Mouse (Mus musculus) left cerebral cortex, postnatal 4 days (tissue): ENCODE data around the gene Sobp. TPM values are rescaled to one million over a fixed set of nuclear protein-coding genes. Genes with fewer than 3 reads are reported as not detected.

ENCODE experiments used
- DNase-seq: peaks from one replicate; pipeline ENCODE4 v3.0.0-alpha.2; 2022
- intact Hi-C: fragments of 180-260 bp; cut with DNase I; formaldehyde crosslinking; loops from one replicate; pipeline ENCODE4 v1.15.1; 2025
- total RNA-seq, 2 experiments: library from RNA; stranded (reverse); gene quantifications; 2 replicates each; pipeline ENCODE4 v1.2.3; 2021

Gene Sobp
- total RNA-seq, 2 experiments from 2014 or later = 130 to 133 TPM

- no peak for DNase-seq
- intact Hi-C loops = no loop called here
These were observed 79.8 kb downstream of the Sobp start for GRCm38 (mm10) chr10:43094537-43094936.

- intact Hi-C loops = no loop called here
- DNase-seq = no peak
These were observed 80.9 kb downstream of the Sobp start for GRCm38 (mm10) chr10:43093440-43093839.

GRCm38 (mm10) chr10:43090040-43090439, 84.3 kb downstream of the Sobp start:
- DNase-seq = peak; percentile 25
- intact Hi-C loops = no loop called here

GRCm38 (mm10) chr10:43087421-43087820, 86.9 kb downstream of the Sobp start:
- intact Hi-C loops = no loop called here

GRCm38 (mm10) chr10:43086888-43087287, 87.4 kb downstream of the Sobp start:
- DNase-seq = no peak
- intact Hi-C loops = no loop called here

More at GRCm38 (mm10) chr10:43087421-43087820, 86.9 kb downstream of the Sobp start:
- DNase-seq = no peak

- DNase-seq = no peak
- intact Hi-C loops = no loop called here
These were observed 90.3 kb downstream of the Sobp start for GRCm38 (mm10) chr10:43084087-43084366.

- DNase-seq = no peak
- intact Hi-C loops = no loop called here
These were observed 90.8 kb downstream of the Sobp start for GRCm38 (mm10) chr10:43083288-43084086.

GRCm38 (mm10) chr10:43081316-43081715, 93.0 kb downstream of the Sobp start:
- intact Hi-C loops = no loop called here
- DNase-seq = no peak

- intact Hi-C loops = no loop called here
- DNase-seq = peak; percentile 57
These were observed 98.7 kb downstream of the Sobp start for GRCm38 (mm10) chr10:43075535-43076152.

- intact Hi-C loops = no loop called here
- DNase-seq = no peak
These were observed 101.0 kb downstream of the Sobp start for GRCm38 (mm10) chr10:43073281-43073680.

- no peak for DNase-seq
- intact Hi-C loops = no loop called here
These were observed 103.4 kb downstream of the Sobp start for GRCm38 (mm10) chr10:43070893-43071292.

- intact Hi-C loops = no loop called here
- no peak for DNase-seq
These were observed 109.0 kb downstream of the Sobp start for GRCm38 (mm10) chr10:43065331-43065730.

GRCm38 (mm10) chr10:43061519-43062105, 112.7 kb downstream of the Sobp start:
- intact Hi-C loops = no loop called here

GRCm38 (mm10) chr10:43055405-43055804, 118.9 kb downstream of the Sobp start:
- intact Hi-C loops = no loop called here
- DNase-seq = no peak

More at GRCm38 (mm10) chr10:43061519-43062105, 112.7 kb downstream of the Sobp start:
- no peak for DNase-seq

GRCm38 (mm10) chr10:43054776-43055175, 119.6 kb downstream of the Sobp start:
- intact Hi-C loops = no loop called here
- no peak for DNase-seq

GRCm38 (mm10) chr10:43053861-43054560, 120.3 kb downstream of the Sobp start:
- no peak for DNase-seq
- intact Hi-C loops = no loop called here

GRCm38 (mm10) chr10:43052462-43052861, 121.9 kb downstream of the Sobp start:
- DNase-seq = peak; percentile 56
- intact Hi-C loops = no loop called here

- DNase-seq = no peak
- intact Hi-C loops = no loop called here
These were observed 126.5 kb downstream of the Sobp start for GRCm38 (mm10) chr10:43047804-43048348.

- peak; percentile 70 for DNase-seq
- intact Hi-C loops = no loop called here
These were observed 130.8 kb downstream of the Sobp start for GRCm38 (mm10) chr10:43043351-43044209.
